Mouse (Mus musculus): ENCODE measurements around the gene Gpr107.
A peak's percentile ranks its signal among the peaks of the same experiment; 100 is the strongest.

Gene Gpr107

DNA sequence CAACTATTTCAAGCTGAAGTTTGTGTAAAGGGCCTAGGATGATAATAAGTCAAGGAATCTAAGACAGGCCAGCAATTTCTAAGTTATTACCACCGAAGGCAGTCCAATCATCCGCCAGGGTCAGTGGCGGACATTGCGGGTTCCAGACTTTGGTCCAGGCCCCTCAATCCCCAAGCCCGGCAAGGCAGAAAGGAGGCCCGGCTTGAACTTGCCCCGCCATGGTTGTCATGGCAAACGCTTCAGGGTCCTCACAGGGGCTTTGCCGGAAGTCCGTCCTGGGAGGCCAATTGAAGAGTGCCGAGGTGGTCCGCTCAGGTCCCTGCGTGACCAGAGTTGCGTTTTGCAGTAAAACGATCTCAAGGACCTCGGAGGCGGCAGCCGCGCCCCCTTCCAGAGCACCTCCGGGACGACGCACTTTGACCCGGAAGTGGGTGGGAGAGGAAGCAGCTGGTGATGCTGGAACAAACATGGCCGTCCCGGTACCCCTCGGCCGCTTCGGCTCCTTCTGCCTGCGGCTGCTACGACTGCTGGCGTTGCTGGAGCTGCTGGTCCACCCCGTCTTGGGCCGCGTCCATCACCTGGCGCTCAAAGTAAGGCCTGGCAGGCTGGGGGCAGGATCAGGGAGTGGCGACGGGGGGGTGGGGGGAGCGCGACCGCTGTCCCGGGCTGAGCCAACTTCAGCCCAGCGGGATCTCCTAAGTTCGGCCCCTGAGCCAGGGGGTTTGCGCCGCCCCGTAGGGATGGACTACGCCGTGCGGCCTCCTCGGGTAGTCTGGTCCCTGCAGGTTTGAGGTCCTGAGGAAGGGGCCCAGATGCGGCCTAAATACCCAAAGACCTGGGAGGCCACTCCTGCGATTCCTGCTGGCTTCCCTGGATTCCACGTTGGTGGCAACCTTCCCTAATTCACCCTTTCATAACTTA is at the start of gene Gpr107:
TSS of gene Gpr107 (plus strand) at position 425 of the 921 bp plus-strand sequence.
- DNase-seq (ENCODE audit: low spot score in 2 of 2): peak; percentile 62 to 79

GRCm38 (mm10) chr2:31103321-31103720 is 48.8 kb upstream of the Gpr107 start:
- no peak for DNase-seq (ENCODE audit: low spot score in 2 of 2)

DNA sequence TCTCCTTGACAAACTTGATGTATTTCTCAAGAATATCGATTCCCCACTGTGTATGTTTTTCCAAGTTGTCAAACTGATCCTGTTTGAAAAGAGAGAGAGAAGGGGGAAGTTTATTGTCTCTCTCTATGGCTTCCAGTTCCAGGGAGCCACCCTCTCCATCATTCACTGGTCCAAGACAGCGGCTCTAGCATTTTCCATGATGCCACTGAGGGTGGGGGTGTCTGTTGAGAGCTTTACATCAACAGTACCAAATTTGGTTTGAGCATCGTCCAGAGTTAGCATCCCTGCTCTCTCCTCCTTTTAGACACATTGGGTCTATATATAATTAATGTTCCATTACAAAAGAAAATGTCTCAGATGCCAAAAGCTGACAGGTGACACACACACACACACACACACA is 46.8 kb upstream of the Gpr107 start:
- no peak for DNase-seq (ENCODE audit: low spot score in 2 of 2)

GRCm38 (mm10) chr2:31106004-31106403 is 46.1 kb upstream of the Gpr107 start:
- DNase-seq (ENCODE audit: low spot score in 2 of 2): no peak

DNA sequence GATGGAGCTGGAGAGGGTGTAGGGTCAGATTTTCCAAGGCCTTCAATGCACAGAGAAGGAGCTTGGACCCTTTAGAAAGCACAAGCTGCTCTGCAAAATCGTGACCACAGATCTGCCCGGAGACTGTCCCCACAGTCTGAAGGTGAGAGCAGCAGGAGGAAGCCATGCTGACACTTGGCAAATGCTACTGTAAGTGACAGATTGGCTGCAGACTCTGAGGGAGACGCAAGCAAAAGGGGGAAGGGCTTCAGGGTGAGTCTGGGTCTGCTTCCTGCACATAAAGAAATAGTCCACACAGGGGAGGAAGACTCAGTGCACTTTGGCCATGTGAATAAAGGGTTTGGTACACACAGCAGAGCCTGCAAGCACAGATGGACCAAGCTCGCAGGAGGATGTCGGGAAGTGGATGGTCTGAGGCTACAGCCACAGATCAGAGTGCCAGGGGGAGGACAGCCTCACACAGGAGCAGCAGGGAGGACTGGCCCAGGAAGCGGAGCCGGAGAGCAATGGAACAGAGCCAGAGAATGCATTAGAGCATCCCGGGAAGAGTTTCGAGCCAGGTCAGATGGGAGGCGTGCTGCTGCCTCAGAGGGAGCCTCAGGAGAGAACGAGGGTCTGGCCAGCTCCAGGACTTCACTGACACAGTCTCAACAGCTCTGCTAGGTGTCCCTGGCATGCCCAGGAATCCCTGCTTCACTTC is 45.3 kb upstream of the Gpr107 start:
- DNase-seq (ENCODE audit: low spot score in 2 of 2): no peak

DNA sequence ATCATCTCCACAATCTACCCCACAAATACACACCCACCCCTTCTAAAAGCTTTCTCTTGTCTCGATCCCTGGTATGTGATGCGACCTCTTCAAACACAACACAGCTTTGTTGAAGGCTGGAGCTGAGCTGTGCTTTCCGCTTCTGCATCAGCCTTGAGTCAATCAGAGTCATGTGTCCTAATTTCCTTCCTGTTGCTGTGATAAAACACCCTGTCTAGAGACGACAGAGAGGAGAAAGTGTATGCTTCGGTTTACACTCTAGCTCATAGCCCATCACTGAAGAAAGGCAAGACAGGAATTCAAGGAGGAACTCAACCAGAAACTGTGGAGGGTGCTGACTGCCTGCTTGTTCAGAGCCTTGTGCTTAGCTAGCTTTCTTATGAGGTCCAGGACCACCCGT is 43.9 kb upstream of the Gpr107 start:
- no peak for DNase-seq (ENCODE audit: low spot score in 2 of 2)

DNA sequence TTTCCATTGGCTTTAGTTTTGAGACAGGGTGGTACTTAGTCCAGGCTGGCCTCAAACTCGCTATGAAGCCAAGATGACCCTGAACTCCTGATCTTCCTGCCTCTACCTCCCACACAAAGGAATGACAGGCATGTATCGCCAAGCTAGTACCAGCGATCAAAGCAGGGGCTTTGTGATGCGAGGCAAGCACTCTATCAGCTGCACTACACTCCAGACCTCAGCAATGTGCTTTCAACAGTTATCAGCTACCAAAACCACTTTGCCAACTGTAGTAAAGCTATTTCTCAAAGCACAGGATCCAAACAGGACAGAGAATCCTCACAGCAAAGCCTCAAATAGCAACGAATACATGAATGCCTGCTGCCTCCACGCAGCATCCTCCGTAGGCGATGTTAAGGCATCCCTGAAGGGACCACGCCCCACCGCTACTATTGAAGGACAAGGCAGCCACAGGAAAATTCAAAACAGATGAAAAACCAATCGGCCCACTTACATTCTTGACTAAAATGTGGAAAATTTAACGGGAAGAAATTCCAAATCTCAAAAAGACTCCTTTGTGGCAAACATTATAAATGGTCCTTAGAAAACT is 42.1 kb upstream of the Gpr107 start:
- DNase-seq (ENCODE audit: low spot score in 2 of 2): no peak

- no peak for DNase-seq (ENCODE audit: low spot score in 2 of 2)
These were observed 40.4 kb upstream of the Gpr107 start for GRCm38 (mm10) chr2:31111685-31112084.

DNA sequence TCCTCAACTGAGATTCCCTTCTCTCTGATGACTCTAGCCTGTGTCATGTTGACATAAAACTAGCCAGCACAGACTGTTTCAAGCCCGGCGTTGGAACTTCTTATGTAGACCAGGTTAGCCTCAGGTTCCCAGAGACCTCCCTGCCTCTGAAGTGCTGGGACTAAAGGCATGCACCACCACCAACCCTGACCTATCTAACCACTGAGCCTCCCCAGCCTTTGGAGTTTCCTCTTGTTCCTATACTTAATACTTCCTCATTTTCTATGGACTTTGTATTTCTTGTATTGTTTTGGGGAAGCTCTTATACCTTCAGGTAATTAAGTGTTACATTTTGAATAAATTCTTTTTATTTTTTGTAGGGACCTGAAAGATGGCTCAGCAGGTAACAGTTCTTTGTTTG is 37.9 kb upstream of the Gpr107 start:
- no peak for DNase-seq (ENCODE audit: low spot score in 2 of 2)

DNA sequence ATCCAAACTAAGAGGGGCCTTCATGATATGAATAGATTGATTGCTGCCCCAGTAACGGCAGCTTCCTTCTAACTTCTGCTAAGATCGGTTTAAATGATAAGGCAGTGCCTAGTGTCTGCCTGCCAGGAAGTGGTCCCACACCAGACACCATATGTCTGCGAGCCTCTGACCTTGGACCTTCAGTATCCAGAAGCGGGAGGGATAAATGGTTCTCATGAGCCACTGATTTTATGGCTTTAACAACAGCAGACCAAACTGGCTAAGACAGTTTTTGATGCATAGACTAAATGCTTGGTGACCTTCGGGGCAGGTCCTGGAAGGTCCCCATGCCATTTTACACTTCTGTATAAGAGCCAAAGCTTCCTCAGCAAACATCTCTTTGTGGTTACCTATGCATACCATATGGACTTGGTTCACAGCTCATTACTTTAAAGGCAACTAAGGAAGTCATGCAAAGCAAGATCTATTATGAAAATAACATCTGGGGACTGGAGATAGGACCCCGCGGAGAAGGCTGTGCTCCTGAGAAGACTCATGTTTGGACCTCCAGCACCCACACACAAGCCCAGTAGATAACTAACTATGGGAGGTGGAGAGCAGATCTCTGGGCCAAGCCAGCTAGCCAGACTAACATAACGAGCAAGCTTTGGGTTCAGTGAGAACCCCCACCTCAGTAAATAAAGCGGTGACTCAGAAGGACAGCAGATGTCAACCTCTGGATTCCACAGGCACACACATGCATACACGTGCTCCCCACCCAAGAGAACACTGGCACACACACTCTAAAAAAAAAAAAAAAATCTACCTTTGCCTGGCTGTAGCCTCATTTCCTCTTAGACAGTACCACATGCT is 36.8 kb upstream of the Gpr107 start:
- no peak for DNase-seq (ENCODE audit: low spot score in 2 of 2)

- no peak for DNase-seq (ENCODE audit: low spot score in 2 of 2)
These were observed 36.0 kb upstream of the Gpr107 start for GRCm38 (mm10) chr2:31115943-31116731.

DNA sequence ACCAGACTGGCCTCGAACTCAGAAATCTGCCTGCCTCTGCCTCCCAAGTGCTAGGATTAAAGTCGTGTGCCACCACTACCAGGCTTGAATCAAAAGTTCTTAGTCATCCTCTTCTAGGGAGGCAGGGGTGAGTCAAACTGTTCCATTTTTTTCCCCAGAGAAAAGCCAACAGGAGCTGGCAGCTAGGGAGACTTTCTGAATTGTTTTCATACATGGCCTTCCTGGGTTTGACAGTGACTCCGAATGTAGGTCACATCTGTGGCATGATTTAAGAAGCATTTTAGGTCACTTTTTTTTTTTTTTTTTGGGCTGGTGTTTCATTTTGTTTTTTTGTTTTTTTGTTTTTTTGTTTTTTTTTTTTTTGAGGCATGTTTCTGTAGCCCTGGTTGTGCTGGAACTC is 33.9 kb upstream of the Gpr107 start:
- DNase-seq (ENCODE audit: low spot score in 2 of 2): no peak

GRCm38 (mm10) chr2:31118639-31119380 is 33.3 kb upstream of the Gpr107 start:
- DNase-seq (ENCODE audit: low spot score in 2 of 2): no peak

DNA sequence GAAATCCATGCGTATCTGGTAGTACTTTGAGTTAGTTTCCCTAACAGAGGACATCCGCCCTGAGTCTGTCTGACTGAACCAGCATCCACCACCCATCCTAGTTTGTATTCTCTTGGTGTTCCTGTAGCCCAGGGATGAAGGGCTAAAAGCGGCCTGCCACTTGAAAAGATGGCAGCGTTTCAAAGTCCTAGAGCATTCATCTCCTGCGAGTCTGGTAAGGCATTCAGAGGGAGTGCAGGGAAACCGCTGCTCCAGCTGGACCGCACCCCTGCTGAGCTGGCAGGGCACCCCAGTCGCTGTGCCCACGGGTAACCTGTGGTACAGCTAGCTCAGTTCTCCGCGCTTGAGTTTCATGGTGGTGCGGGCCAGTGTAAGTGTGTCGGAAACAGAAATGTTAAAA is 32.3 kb upstream of the Gpr107 start:
- DNase-seq (ENCODE audit: low spot score in 2 of 2): no peak

- DNase-seq (ENCODE audit: low spot score in 2 of 2): no peak
These were observed 30.9 kb upstream of the Gpr107 start for GRCm38 (mm10) chr2:31121131-31121693.

GRCm38 (mm10) chr2:31122806-31123205 is 29.3 kb upstream of the Gpr107 start:
- DNase-seq (ENCODE audit: low spot score in 2 of 2): no peak

- no peak for DNase-seq (ENCODE audit: low spot score in 2 of 2)
These were observed 28.6 kb upstream of the Gpr107 start for GRCm38 (mm10) chr2:31123493-31123892.

- no peak for DNase-seq (ENCODE audit: low spot score in 2 of 2)
These were observed 27.4 kb upstream of the Gpr107 start for GRCm38 (mm10) chr2:31124694-31125093.

DNA sequence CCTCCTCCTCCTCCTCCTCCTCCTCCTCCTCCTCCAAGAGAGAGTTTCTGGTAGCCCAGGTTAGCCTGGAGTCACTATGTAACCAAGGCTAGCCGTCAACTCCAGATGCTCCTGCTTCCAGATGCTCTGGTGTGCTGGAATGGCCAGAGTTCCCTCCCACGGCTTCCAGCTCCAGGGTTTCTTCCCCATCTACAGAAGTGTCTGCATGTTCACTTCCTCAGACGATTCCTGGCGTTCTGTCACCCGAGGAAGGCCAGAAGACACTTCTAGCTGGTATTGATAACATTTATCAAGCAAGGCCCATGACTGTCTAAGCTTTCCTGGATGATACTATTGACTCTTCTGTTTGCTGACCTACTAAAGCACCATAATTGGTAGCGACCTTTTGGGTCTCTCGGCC is 27.0 kb upstream of the Gpr107 start:
- DNase-seq (ENCODE audit: low spot score in 2 of 2): no peak

GRCm38 (mm10) chr2:31126048-31126447 is 26.1 kb upstream of the Gpr107 start:
- DNase-seq (ENCODE audit: low spot score in 2 of 2): no peak

All from spleen, postnatal 14 days (tissue).